Mouse (Mus musculus) liver, postnatal 0 days (tissue): ENCODE results near the gene Mycl.

Experiments used
- CTCF ChIP-seq: sonication (generic); IDR thresholded peaks from 2 replicates; pipeline ENCODE4 v1.5.1; 2016; ENCODE audit warnings: antibody characterized with exemption, low read depth
- EP300 ChIP-seq: IDR thresholded peaks from 2 replicates; pipeline ENCODE4 v1.6.1; 2016; ENCODE audit warnings: antibody characterized with exemption, low read depth, mild to moderate bottlenecking

- TF ChIP-seq CTCF (no peak), EP300 (no peak)
Measured at GRCm38 (mm10) chr4:122987421-122987820, 8.0 kb upstream of the Mycl start.
